Mouse (Mus musculus): ENCODE data around the gene Tagln2. TPM values are rescaled to one million over a fixed set of nuclear protein-coding genes. Genes with fewer than 3 reads are reported as not detected.
A peak's percentile ranks its signal among the peaks of the same experiment; 100 is the strongest.

The Tagln2 gene
- total RNA-seq (2017): 251 and 258 TPM in 2 replicates

GRCm38 (mm10) chr1:172499765-172500441 is at the start of gene Tagln2:
Gene Tagln2, plus strand, starts transcription at chr1:172500047.
- peak; percentile 26 to 40 for ATAC-seq (replicated peaks in 1 of 2; ENCODE audit: insufficient read depth in 1 of 2, low FRiP score in 2 of 2, low TSS enrichment in 1 of 2, low read depth in 1 of 2, poor library complexity in 2 of 2, severe bottlenecking in 2 of 2)

GRCm38 (mm10) chr1:172450226-172450625 is 49.6 kb upstream of the Tagln2 start:
- no peak for ATAC-seq (replicated peaks in 1 of 2; ENCODE audit: insufficient read depth in 1 of 2, low FRiP score in 2 of 2, low TSS enrichment in 1 of 2, low read depth in 1 of 2, poor library complexity in 2 of 2, severe bottlenecking in 2 of 2)

GRCm38 (mm10) chr1:172450848-172451470 is 48.9 kb upstream of the Tagln2 start:
- peak; percentile 52 to 60; a peak in 3 of 4 replicates for ATAC-seq (replicated peaks in 1 of 2; ENCODE audit: insufficient read depth in 1 of 2, low FRiP score in 2 of 2, low TSS enrichment in 1 of 2, low read depth in 1 of 2, poor library complexity in 2 of 2, severe bottlenecking in 2 of 2)

DNA sequence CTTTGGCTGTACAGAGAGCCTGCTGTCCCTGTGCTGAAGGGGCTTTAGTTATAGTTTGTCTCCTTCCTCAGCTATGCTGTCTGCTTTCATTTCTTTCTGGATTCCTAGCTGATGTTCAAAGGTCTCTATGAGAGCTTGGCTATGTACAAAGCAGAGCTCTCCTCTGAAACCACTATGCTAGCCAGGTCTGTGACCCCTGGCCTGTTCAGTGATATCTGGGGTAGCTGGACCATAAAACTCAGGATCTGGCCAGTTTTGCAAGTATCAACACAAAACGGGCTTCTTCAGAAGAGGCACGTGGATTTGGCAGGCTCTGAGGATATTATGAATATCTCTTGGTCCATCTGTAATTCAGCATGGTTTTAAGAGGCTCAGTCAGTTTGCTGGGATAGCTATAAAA is 46.9 kb upstream of the Tagln2 start:
- no peak for ATAC-seq (replicated peaks in 1 of 2; ENCODE audit: insufficient read depth in 1 of 2, low FRiP score in 2 of 2, low TSS enrichment in 1 of 2, low read depth in 1 of 2, poor library complexity in 2 of 2, severe bottlenecking in 2 of 2)

GRCm38 (mm10) chr1:172453810-172454209 is 46.0 kb upstream of the Tagln2 start:
- ATAC-seq (replicated peaks in 1 of 2; ENCODE audit: insufficient read depth in 1 of 2, low FRiP score in 2 of 2, low TSS enrichment in 1 of 2, low read depth in 1 of 2, poor library complexity in 2 of 2, severe bottlenecking in 2 of 2): no peak

DNA sequence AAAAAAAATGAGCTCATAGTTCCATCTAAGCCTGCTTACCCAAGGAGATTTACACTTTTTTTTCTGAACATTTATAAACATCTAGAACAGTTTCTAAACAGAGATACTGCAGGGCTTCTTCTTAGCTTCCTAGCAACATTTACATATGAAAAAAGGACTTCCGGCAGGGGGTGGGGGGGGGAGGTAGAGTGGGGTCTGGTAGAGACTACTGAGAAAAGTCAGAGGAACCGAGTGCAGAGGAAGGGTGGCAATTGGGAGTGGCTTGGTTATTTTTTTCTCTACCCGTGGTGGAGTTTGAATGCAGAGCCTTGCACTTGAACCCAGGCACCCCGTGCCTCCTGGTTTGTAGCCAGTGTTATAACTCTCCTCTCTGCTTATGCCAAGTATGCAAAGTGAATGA is 44.4 kb upstream of the Tagln2 start:
- peak in 1 of 2 experiments; percentile 25; a peak in 1 of 4 replicates for ATAC-seq (replicated peaks in 1 of 2; ENCODE audit: insufficient read depth in 1 of 2, low FRiP score in 2 of 2, low TSS enrichment in 1 of 2, low read depth in 1 of 2, poor library complexity in 2 of 2, severe bottlenecking in 2 of 2)

DNA sequence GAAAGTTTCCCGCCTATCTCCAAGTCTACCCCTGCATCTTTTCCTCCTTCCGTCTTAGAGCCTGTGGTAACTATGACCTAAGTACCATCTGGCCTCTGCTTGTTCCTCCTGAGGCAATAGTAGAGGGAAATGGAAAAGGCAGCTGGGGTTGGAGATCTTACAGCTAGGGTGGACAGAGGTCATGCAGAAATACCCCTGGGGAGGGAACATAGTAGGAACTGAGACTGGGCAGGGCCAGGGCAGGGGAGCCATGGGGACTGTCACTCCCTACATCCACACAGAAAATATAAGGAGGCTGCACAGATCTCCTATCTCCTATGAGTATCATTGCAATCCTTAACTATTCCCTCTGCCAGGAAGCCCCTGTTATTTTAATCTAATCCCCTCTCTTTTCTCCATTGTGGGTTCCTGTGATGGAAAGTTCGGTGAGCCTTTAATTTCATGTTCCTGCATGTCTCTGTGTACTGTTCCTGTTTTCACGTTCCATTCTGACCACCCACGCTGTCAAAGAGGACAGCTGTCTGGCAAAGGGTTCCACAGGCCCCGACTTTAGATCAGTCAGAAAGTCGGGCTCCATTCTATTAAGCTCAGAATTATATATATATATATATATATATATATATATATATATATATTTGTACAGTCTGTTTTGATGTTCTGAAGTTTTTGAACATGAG is 43.7 kb upstream of the Tagln2 start:
- peak; percentile 46 to 57; a peak in 3 of 4 replicates for ATAC-seq (replicated peaks in 1 of 2; ENCODE audit: insufficient read depth in 1 of 2, low FRiP score in 2 of 2, low TSS enrichment in 1 of 2, low read depth in 1 of 2, poor library complexity in 2 of 2, severe bottlenecking in 2 of 2)

DNA sequence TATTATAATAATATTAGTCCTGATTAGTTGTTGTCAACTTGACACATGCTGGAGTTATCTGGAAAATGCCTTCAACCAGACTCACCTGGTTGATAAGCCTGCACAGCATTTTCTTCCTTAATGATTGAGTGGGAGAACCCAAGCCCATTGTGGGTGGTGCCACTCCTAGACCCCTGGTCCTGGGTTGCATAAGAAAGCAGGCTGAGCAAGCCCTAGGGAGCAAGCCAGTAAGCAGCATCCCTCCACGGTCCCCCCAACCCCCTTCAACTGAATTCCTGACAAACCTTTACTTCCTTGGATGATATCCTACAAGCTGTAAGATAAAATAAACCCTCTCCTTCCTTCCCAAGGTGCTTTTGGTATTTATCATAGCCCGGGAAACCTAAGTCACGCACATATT is 42.7 kb upstream of the Tagln2 start:
- no peak for ATAC-seq (replicated peaks in 1 of 2; ENCODE audit: insufficient read depth in 1 of 2, low FRiP score in 2 of 2, low TSS enrichment in 1 of 2, low read depth in 1 of 2, poor library complexity in 2 of 2, severe bottlenecking in 2 of 2)

GRCm38 (mm10) chr1:172458041-172458440 is 41.8 kb upstream of the Tagln2 start:
- no peak for ATAC-seq (replicated peaks in 1 of 2; ENCODE audit: insufficient read depth in 1 of 2, low FRiP score in 2 of 2, low TSS enrichment in 1 of 2, low read depth in 1 of 2, poor library complexity in 2 of 2, severe bottlenecking in 2 of 2)

DNA sequence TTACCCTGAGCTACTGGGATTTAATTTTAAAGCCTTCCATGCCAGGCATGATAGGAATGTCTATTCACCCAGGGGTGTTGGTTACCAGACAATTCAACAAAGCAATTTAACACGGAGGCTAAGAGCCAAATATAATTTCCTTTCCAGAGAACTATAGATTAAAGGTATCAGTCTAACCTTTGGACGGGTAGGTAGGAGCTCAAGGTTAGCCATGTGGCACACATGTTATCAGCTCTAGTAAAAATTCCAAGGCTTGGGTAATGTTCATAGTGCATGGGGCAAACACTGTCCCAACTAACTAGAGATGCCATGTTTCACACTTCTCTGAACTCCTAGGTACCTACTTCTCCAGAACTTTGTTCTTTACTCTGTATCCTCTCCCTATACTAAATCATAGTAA is 38.2 kb upstream of the Tagln2 start:
- ATAC-seq (replicated peaks in 1 of 2; ENCODE audit: insufficient read depth in 1 of 2, low FRiP score in 2 of 2, low TSS enrichment in 1 of 2, low read depth in 1 of 2, poor library complexity in 2 of 2, severe bottlenecking in 2 of 2): no peak

DNA sequence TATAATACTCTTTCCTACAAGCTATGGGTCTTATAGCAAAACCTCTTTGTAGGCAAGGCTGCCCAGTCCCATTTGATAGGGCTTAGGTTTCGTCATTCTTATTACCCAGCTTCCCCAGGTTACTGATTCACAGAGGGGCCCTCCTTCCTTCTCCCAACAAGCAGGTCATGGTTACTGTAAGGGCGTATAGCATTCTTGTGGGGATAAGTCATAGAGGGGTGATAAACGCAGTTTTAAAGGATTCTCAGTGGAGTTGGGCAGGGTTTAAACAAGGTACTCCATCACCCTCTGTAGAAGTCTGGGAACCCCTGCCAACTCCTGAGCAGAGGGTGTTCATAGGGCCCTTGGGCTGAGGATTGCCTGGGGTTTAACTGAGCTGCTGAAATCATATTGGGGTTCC is 37.3 kb upstream of the Tagln2 start:
- no peak for ATAC-seq (replicated peaks in 1 of 2; ENCODE audit: insufficient read depth in 1 of 2, low FRiP score in 2 of 2, low TSS enrichment in 1 of 2, low read depth in 1 of 2, poor library complexity in 2 of 2, severe bottlenecking in 2 of 2)

- peak; percentile 29 to 69 for ATAC-seq (replicated peaks in 1 of 2; ENCODE audit: insufficient read depth in 1 of 2, low FRiP score in 2 of 2, low TSS enrichment in 1 of 2, low read depth in 1 of 2, poor library complexity in 2 of 2, severe bottlenecking in 2 of 2)
Observed at GRCm38 (mm10) chr1:172463387-172464333, 36.2 kb upstream of the Tagln2 start.

GRCm38 (mm10) chr1:172468301-172468877 is 31.5 kb upstream of the Tagln2 start:
- no peak for ATAC-seq (replicated peaks in 1 of 2; ENCODE audit: insufficient read depth in 1 of 2, low FRiP score in 2 of 2, low TSS enrichment in 1 of 2, low read depth in 1 of 2, poor library complexity in 2 of 2, severe bottlenecking in 2 of 2)

DNA sequence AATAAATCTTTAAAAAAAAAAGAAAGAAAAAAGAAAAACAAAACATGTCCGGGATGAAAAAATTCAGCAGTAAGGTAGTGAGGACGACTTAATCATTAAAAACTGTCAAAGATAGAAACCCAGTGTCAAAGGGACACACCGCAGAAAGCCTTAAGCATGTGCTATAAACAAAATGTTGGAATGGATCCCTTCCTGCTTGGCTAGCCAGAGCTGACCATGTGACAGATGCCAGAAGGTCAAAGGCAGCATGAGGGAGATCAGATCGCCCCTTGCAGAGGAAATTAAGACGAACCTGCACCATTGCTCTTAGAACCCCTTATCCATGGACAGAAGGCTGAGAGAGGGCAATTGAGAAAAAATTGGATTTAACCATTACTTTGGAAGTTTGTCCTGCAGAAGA is 30.5 kb upstream of the Tagln2 start:
- ATAC-seq (replicated peaks in 1 of 2; ENCODE audit: insufficient read depth in 1 of 2, low FRiP score in 2 of 2, low TSS enrichment in 1 of 2, low read depth in 1 of 2, poor library complexity in 2 of 2, severe bottlenecking in 2 of 2): no peak

DNA sequence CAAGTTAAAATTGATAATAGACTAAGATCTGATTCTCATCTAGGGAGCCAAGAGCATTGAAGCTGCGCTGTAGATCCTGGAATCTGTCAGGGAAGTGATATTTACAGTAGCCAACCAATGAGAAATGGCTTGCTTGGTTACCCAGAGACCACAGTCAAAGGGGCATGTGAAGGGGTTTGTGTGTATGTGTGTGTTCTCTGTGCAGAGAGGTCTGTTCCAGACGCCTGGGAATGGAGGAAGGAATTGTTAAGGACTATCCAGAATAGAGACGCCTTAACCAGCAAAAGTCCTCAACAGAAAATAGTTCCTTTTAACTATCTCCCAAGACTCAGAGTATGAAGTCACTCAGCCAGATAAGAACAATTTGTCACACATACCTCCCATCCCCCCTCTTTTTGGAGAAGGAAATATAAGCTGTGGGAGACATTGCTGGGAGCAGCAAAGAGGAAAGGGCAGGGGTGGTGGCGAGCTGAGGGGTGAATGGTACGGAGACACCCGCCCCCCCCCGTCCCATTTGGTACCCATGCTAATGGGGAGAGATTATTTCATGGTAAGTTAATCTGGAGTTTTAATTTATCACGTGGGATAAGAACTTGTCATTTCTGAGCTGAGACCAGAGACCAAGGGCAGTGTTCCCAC is 29.9 kb upstream of the Tagln2 start:
- no peak for ATAC-seq (replicated peaks in 1 of 2; ENCODE audit: insufficient read depth in 1 of 2, low FRiP score in 2 of 2, low TSS enrichment in 1 of 2, low read depth in 1 of 2, poor library complexity in 2 of 2, severe bottlenecking in 2 of 2)

DNA sequence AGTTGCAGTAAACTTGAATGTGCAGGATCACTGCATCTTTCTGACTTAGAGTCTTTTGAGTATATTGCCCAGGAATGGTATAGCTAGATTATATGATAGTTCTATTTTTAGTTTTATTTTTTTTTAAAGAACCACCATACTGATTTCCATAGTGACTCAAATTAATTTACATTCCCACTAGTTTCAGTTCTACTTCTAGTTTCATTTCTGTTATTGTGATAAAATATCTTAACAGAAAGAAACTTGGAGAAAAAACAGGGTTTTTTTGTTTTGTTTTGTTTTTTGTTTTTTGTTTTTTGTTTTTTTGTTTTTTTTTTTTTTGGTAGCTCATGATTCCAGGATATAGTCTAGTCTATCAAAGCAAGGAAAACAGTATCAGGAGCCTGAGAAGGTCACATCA is 26.9 kb upstream of the Tagln2 start:
- ATAC-seq (replicated peaks in 1 of 2; ENCODE audit: insufficient read depth in 1 of 2, low FRiP score in 2 of 2, low TSS enrichment in 1 of 2, low read depth in 1 of 2, poor library complexity in 2 of 2, severe bottlenecking in 2 of 2): no peak

- no peak for ATAC-seq (replicated peaks in 1 of 2; ENCODE audit: insufficient read depth in 1 of 2, low FRiP score in 2 of 2, low TSS enrichment in 1 of 2, low read depth in 1 of 2, poor library complexity in 2 of 2, severe bottlenecking in 2 of 2)
Observed at GRCm38 (mm10) chr1:172474196-172474595, 25.7 kb upstream of the Tagln2 start.

All from hematopoietic stem cell, adult 5-6 weeks (primary cell).